Mouse (Mus musculus) embryonic facial prominence, embryonic 11.5 days (tissue): ENCODE data around the gene Olfr846. TPM values are rescaled to one million over a fixed set of nuclear protein-coding genes. Genes with fewer than 3 reads are reported as not detected.

Experiments used
- ATAC-seq: fragments of 200-750 bp; cut with Nextera tagmentation; replicated peaks from 2 replicates; pipeline ENCODE4 v1.8.0; 2017; ENCODE audit warnings: low read depth; ENCODE audit not compliant: insufficient number of reproducible peaks, low FRiP score, low TSS enrichment
- DNase-seq: peaks from one replicate; pipeline ENCODE4 v3.0.0-alpha.2; 2015; ENCODE audit warnings: low spot score
- H3K27ac ChIP-seq: fragments of 300-500 bp; sonication (generic); replicated peaks from 2 replicates; pipeline ENCODE4 v1.5.1; 2014; ENCODE audit warnings: mild to moderate bottlenecking, low read depth, low read length, control low read depth
- H3K27me3 ChIP-seq: fragments of 300-500 bp; sonication (generic); 2 replicates; pipeline ENCODE4 v1.6.1; 2014; ENCODE audit warnings: mild to moderate bottlenecking, low read length, moderate library complexity, mixed read lengths; ENCODE audit not compliant: control insufficient read depth, insufficient read depth
- H3K36me3 ChIP-seq: fragments of 300-500 bp; sonication (generic); replicated peaks from 2 replicates; pipeline ENCODE4 v1.6.1; 2014; ENCODE audit warnings: low read depth, mild to moderate bottlenecking, low read length, moderate library complexity, mixed read lengths; ENCODE audit not compliant: control insufficient read depth, insufficient read depth
- H3K4me1 ChIP-seq: fragments of 300-500 bp; sonication (generic); 2 replicates; pipeline ENCODE4 v1.6.1; 2014; ENCODE audit warnings: low read length, mixed read lengths; ENCODE audit not compliant: control insufficient read depth, insufficient read depth
- H3K4me2 ChIP-seq: fragments of 300-500 bp; sonication (generic); 2 replicates; pipeline ENCODE4 v1.6.1; 2014; ENCODE audit warnings: low read depth, mild to moderate bottlenecking, control low read depth, low read length, moderate library complexity
- H3K4me3 ChIP-seq: fragments of 300-500 bp; sonication (generic); 2 replicates; pipeline ENCODE4 v1.5.1; 2014; ENCODE audit warnings: low read depth, low read length, control low read depth
- H3K9ac ChIP-seq: fragments of 300-500 bp; sonication (generic); replicated peaks from 2 replicates; pipeline ENCODE4 v1.6.1; 2014; ENCODE audit warnings: mild to moderate bottlenecking, control low read depth, low read length
- H3K9me3 ChIP-seq: fragments of 300-500 bp; sonication (generic); replicated peaks from 2 replicates; pipeline ENCODE4 v1.6.1; 2016; ENCODE audit warnings: mild to moderate bottlenecking, low read length, inconsistent platforms, mixed read lengths; ENCODE audit not compliant: control insufficient read depth
- WGBS: fragments of 180-500 bp; shearing (Covaris S2); extraction: QIAGEN DNeasy Blood & Tissue Kit; methylation state at CpG from one replicate; pipeline ENCODE4 v1.1.7; 2014; 5-methylcytosine and 5-hydroxymethylcytosine counted together
- polyA plus RNA-seq: library from polyadenylated mRNA; unstranded; fragments of >200 nt; fragmentation: Nextera tagmentation; extraction: Ambion mirVana; gene quantifications from 2 replicates; pipeline ENCODE4 v1.2.1, GENCODE M21; 2014

Gene Olfr846
- not detected in 2 replicates for polyA plus RNA-seq

GRCm38 (mm10) chr9:19363905-19364304 lies at the start of gene Olfr846:
Gene Olfr846 (minus strand): TSS chr9:19364005.
- no peak within 1 kb of the TSS for H3K4me3 ChIP-seq
- ATAC-seq (no peak), DNase-seq (no peak)
- no peaks in the 10 kb centered on the region for H3K4me1 ChIP-seq
- no peaks in the 10 kb centered on the region for H3K27me3 ChIP-seq
- 65% methylated on average over 1 of the region's 1 CpGs for WGBS
- no peaks in the 10 kb centered on the region for H3K9me3 ChIP-seq
- no peaks in the 10 kb centered on the region for H3K36me3 ChIP-seq
- no peak within 1 kb of the TSS for H3K4me2 ChIP-seq
- no peak within 1 kb of the TSS for H3K9ac ChIP-seq
- no peak within 1 kb of the TSS for H3K27ac ChIP-seq

GRCm38 (mm10) chr9:19378569-19378968 lies 14.8 kb upstream of the Olfr846 start, which contains the start of gene Olfr847:
Gene Olfr847 (minus strand): TSS chr9:19378669.
- 70% methylated on average over 1 of the region's 1 CpGs for WGBS
- H3K4me1 ChIP-seq = no peaks in the 10 kb centered on the region
- no peak within 1 kb of the TSS for H3K4me3 ChIP-seq
- no peak for DNase-seq
- H3K4me2 ChIP-seq = no peak within 1 kb of the TSS
- H3K27ac ChIP-seq = no peak within 1 kb of the TSS
- H3K27me3 ChIP-seq = no peaks in the 10 kb centered on the region
- ATAC-seq = no peak
- H3K9ac ChIP-seq = no peak within 1 kb of the TSS
- no peaks in the 10 kb centered on the region for H3K36me3 ChIP-seq
- no peaks in the 10 kb centered on the region for H3K9me3 ChIP-seq

GRCm38 (mm10) chr9:19336157-19336556 lies 27.6 kb downstream of the Olfr846 start, which contains the start of gene Olfr845:
Gene Olfr845 (plus strand): TSS chr9:19336457.
- ATAC-seq (no peak), DNase-seq (no peak)
- no peak within 1 kb of the TSS for H3K4me2 ChIP-seq
- no peaks in the 10 kb centered on the region for H3K27me3 ChIP-seq
- H3K9ac ChIP-seq = no peak within 1 kb of the TSS
- H3K9me3 ChIP-seq = no peaks in the 10 kb centered on the region
- 77% methylated on average over 1 of the region's 1 CpGs for WGBS
- H3K27ac ChIP-seq = no peak within 1 kb of the TSS
- no peaks in the 10 kb centered on the region for H3K4me1 ChIP-seq
- no peaks in the 10 kb centered on the region for H3K36me3 ChIP-seq
- H3K4me3 ChIP-seq = no peak within 1 kb of the TSS

GRCm38 (mm10) chr9:19316047-19316446 lies 47.8 kb downstream of the Olfr846 start, which contains the start of gene Olfr844:
Gene Olfr844 (plus strand): TSS chr9:19316347.
- no peak for DNase-seq
- Histone ChIP-seq H3K27ac (no peak within 1 kb of the TSS), H3K4me2 (no peak within 1 kb of the TSS), H3K4me3 (no peak within 1 kb of the TSS), H3K27me3 (no peaks in the 10 kb centered on the region), H3K36me3 (no peaks in the 10 kb centered on the region), H3K4me1 (no peaks in the 10 kb centered on the region), H3K9ac (no peak within 1 kb of the TSS), H3K9me3 (no peaks in the 10 kb centered on the region)
- no peak for ATAC-seq

Other genes starting within 250 kb of the Olfr846 start
- not detected in 2 replicates for gene Olfr836, start 243.6 kb downstream of the Olfr846 start, polyA plus RNA-seq
- not detected in 2 replicates for gene Olfr837, start 227.7 kb downstream of the Olfr846 start, polyA plus RNA-seq
- not detected in 2 replicates for gene Olfr839-ps1, start 186.7 kb downstream of the Olfr846 start, polyA plus RNA-seq
- not detected in 2 replicates for gene Olfr843, start 112.0 kb downstream of the Olfr846 start, polyA plus RNA-seq
- not detected in 2 replicates for gene Olfr844, start 47.7 kb downstream of the Olfr846 start, polyA plus RNA-seq
- not detected in 2 replicates for gene Olfr845, start 27.5 kb downstream of the Olfr846 start, polyA plus RNA-seq
- not detected in 2 replicates for gene Olfr847, start 14.7 kb upstream of the Olfr846 start, polyA plus RNA-seq
- gene Olfr849, start 76.3 kb upstream of the Olfr846 start, polyA plus RNA-seq = not detected in 2 replicates
- not detected in 2 replicates for gene Olfr850, start 114.2 kb upstream of the Olfr846 start, polyA plus RNA-seq
- gene Olfr851, start 129.3 kb upstream of the Olfr846 start, polyA plus RNA-seq = not detected in 2 replicates
- gene Olfr853, start 177.1 kb upstream of the Olfr846 start, polyA plus RNA-seq = not detected in 2 replicates
- not detected in 2 replicates for gene Olfr854, start 203.4 kb upstream of the Olfr846 start, polyA plus RNA-seq
- gene Olfr855, start 218.6 kb upstream of the Olfr846 start, polyA plus RNA-seq = not detected in 2 replicates